Mouse (Mus musculus): ENCODE measurements around the gene Rpl13a. TPM values are rescaled to one million over a fixed set of nuclear protein-coding genes. Genes with fewer than 3 reads are reported as not detected.
A peak's percentile ranks its signal among the peaks of the same experiment; 100 is the strongest.

Rpl13a gene
- polyA plus RNA-seq, 1 experiment from 2014 or later, result 1,469 TPM

GRCm38 (mm10) chr7:45092048-45092447 is 36.5 kb downstream of the Rpl13a start, which contains the start of gene Rcn3:
TSS of gene Rcn3 (minus strand) at chr7:45092221.
- peak within 1 kb of the TSS; percentile 73 for H3K27ac ChIP-seq (replicated peaks; ENCODE audit: low read depth, low read length)
- DNase-seq (ENCODE audit: low spot score), result peak; percentile 97
- peak within 1 kb of the TSS; percentile 65 for H3K4me3 ChIP-seq (ENCODE audit: low read depth, low read length)
- peak; percentile 88 for ATAC-seq (ENCODE audit: insufficient number of reproducible peaks, low FRiP score, low TSS enrichment, low read depth)
- H3K4me2 ChIP-seq (ENCODE audit: low read depth, severe bottlenecking), result peak within 1 kb of the TSS; percentile 72
- WGBS, result under 1% methylated on average over 16 of the region's 16 CpGs
- peak within 1 kb of the TSS; percentile 82 for H3K9ac ChIP-seq (ENCODE audit: low read length)
- peaks cover 20% of the 10 kb centered on the region for H3K4me1 ChIP-seq (ENCODE audit: control insufficient read depth, insufficient read depth, low read length)
- H3K9me3 ChIP-seq (ENCODE audit: control insufficient read depth, low read length), result no peaks in the 10 kb centered on the region
- H3K27me3 ChIP-seq (ENCODE audit: control insufficient read depth, insufficient read depth, low read length), result no peaks in the 10 kb centered on the region
- H3K36me3 ChIP-seq (ENCODE audit: control insufficient read depth, insufficient read depth, low read length), result peaks cover 11% of the 10 kb centered on the region; the same call in 1 of the 2 replicates

GRCm38 (mm10) chr7:45091001-45091990 is 37.3 kb downstream of the Rpl13a start:
- Histone ChIP-seq H3K27ac (replicated peaks; ENCODE audit: low read depth, low read length) (peak overlapping the region; percentile 73; the same call in 1 of the 2 replicates), H3K36me3 (ENCODE audit: control insufficient read depth, insufficient read depth, low read length) (peaks cover 16% of the 10 kb centered on the region), H3K4me1 (ENCODE audit: control insufficient read depth, insufficient read depth, low read length) (peaks cover 20% of the 10 kb centered on the region), H3K9me3 (ENCODE audit: control insufficient read depth, low read length) (no peaks in the 10 kb centered on the region), H3K4me3 (ENCODE audit: low read depth, low read length) (peak overlapping the region; percentile 65), H3K9ac (ENCODE audit: low read length) (peak overlapping the region; percentile 82), H3K4me2 (ENCODE audit: low read depth, severe bottlenecking) (peak overlapping the region; percentile 72), H3K27me3 (ENCODE audit: control insufficient read depth, insufficient read depth, low read length) (no peaks in the 10 kb centered on the region)
- 11% methylated on average over 35 of the region's 35 CpGs for WGBS
- peak; percentile 62 for DNase-seq (ENCODE audit: low spot score)
- ATAC-seq (ENCODE audit: insufficient number of reproducible peaks, low FRiP score, low TSS enrichment, low read depth), result peak; percentile 40

- Histone ChIP-seq H3K36me3 (ENCODE audit: control insufficient read depth, insufficient read depth, low read length) (peaks cover 19% of the 10 kb centered on the region), H3K4me1 (ENCODE audit: control insufficient read depth, insufficient read depth, low read length) (peaks cover 20% of the 10 kb centered on the region), H3K27me3 (ENCODE audit: control insufficient read depth, insufficient read depth, low read length) (no peaks in the 10 kb centered on the region), H3K4me2 (ENCODE audit: low read depth, severe bottlenecking) (peak overlapping the region; percentile 72), H3K27ac (replicated peaks; ENCODE audit: low read depth, low read length) (no peak overlapping the region), H3K9ac (ENCODE audit: low read length) (no peak overlapping the region), H3K4me3 (ENCODE audit: low read depth, low read length) (peak overlapping the region; percentile 65), H3K9me3 (ENCODE audit: control insufficient read depth, low read length) (no peaks in the 10 kb centered on the region)
- ATAC-seq (ENCODE audit: insufficient number of reproducible peaks, low FRiP score, low TSS enrichment, low read depth) (no peak), DNase-seq (ENCODE audit: low spot score) (no peak)
- 82% methylated on average over 13 of the region's 13 CpGs for WGBS
Observed at GRCm38 (mm10) chr7:45090251-45090977, 38.1 kb downstream of the Rpl13a start.

- 95% methylated on average over 17 of the region's 17 CpGs for WGBS
- DNase-seq (ENCODE audit: low spot score) (no peak), ATAC-seq (ENCODE audit: insufficient number of reproducible peaks, low FRiP score, low TSS enrichment, low read depth) (no peak)
- Histone ChIP-seq H3K27me3 (ENCODE audit: control insufficient read depth, insufficient read depth, low read length) (no peaks in the 10 kb centered on the region), H3K36me3 (ENCODE audit: control insufficient read depth, insufficient read depth, low read length) (peaks cover 23% of the 10 kb centered on the region), H3K9me3 (ENCODE audit: control insufficient read depth, low read length) (no peaks in the 10 kb centered on the region), H3K4me1 (ENCODE audit: control insufficient read depth, insufficient read depth, low read length) (peaks cover 13% of the 10 kb centered on the region), H3K4me3 (ENCODE audit: low read depth, low read length) (no peak overlapping the region), H3K27ac (replicated peaks; ENCODE audit: low read depth, low read length) (no peak overlapping the region), H3K9ac (ENCODE audit: low read length) (no peak overlapping the region), H3K4me2 (ENCODE audit: low read depth, severe bottlenecking) (no peak overlapping the region)
Observed at GRCm38 (mm10) chr7:45088597-45088996, 40.0 kb downstream of the Rpl13a start.

- Histone ChIP-seq H3K27ac (replicated peaks; ENCODE audit: low read depth, low read length) (no peak overlapping the region), H3K4me3 (ENCODE audit: low read depth, low read length) (no peak overlapping the region), H3K4me1 (ENCODE audit: control insufficient read depth, insufficient read depth, low read length) (peaks cover 10% of the 10 kb centered on the region; the same call in 1 of the 2 replicates), H3K9ac (ENCODE audit: low read length) (no peak overlapping the region), H3K27me3 (ENCODE audit: control insufficient read depth, insufficient read depth, low read length) (no peaks in the 10 kb centered on the region), H3K4me2 (ENCODE audit: low read depth, severe bottlenecking) (no peak overlapping the region), H3K36me3 (ENCODE audit: control insufficient read depth, insufficient read depth, low read length) (peaks cover 23% of the 10 kb centered on the region), H3K9me3 (ENCODE audit: control insufficient read depth, low read length) (no peaks in the 10 kb centered on the region)
- ATAC-seq (ENCODE audit: insufficient number of reproducible peaks, low FRiP score, low TSS enrichment, low read depth) (no peak), DNase-seq (ENCODE audit: low spot score) (no peak)
- 81% methylated on average over 4 of the region's 4 CpGs for WGBS
Observed at GRCm38 (mm10) chr7:45086084-45086483, 42.5 kb downstream of the Rpl13a start.

GRCm38 (mm10) chr7:45083300-45083890 is 45.2 kb downstream of the Rpl13a start:
- no peaks in the 10 kb centered on the region for H3K27me3 ChIP-seq (ENCODE audit: control insufficient read depth, insufficient read depth, low read length)
- H3K4me3 ChIP-seq (ENCODE audit: low read depth, low read length), result no peak overlapping the region
- 84% methylated on average over 22 of the region's 22 CpGs for WGBS
- H3K36me3 ChIP-seq (ENCODE audit: control insufficient read depth, insufficient read depth, low read length), result peaks cover 20% of the 10 kb centered on the region
- H3K27ac ChIP-seq (replicated peaks; ENCODE audit: low read depth, low read length), result no peak overlapping the region
- H3K4me2 ChIP-seq (ENCODE audit: low read depth, severe bottlenecking), result no peak overlapping the region
- no peak overlapping the region; the same call in 1 of the 2 replicates for H3K9ac ChIP-seq (ENCODE audit: low read length)
- H3K9me3 ChIP-seq (ENCODE audit: control insufficient read depth, low read length), result no peaks in the 10 kb centered on the region
- 0 out of 2 replicates have a peak, but pooled peaks cover 6% of the 10 kb centered on the region for H3K4me1 ChIP-seq (ENCODE audit: control insufficient read depth, insufficient read depth, low read length)
- DNase-seq (ENCODE audit: low spot score) (no peak), ATAC-seq (ENCODE audit: insufficient number of reproducible peaks, low FRiP score, low TSS enrichment, low read depth) (no peak)

DNA sequence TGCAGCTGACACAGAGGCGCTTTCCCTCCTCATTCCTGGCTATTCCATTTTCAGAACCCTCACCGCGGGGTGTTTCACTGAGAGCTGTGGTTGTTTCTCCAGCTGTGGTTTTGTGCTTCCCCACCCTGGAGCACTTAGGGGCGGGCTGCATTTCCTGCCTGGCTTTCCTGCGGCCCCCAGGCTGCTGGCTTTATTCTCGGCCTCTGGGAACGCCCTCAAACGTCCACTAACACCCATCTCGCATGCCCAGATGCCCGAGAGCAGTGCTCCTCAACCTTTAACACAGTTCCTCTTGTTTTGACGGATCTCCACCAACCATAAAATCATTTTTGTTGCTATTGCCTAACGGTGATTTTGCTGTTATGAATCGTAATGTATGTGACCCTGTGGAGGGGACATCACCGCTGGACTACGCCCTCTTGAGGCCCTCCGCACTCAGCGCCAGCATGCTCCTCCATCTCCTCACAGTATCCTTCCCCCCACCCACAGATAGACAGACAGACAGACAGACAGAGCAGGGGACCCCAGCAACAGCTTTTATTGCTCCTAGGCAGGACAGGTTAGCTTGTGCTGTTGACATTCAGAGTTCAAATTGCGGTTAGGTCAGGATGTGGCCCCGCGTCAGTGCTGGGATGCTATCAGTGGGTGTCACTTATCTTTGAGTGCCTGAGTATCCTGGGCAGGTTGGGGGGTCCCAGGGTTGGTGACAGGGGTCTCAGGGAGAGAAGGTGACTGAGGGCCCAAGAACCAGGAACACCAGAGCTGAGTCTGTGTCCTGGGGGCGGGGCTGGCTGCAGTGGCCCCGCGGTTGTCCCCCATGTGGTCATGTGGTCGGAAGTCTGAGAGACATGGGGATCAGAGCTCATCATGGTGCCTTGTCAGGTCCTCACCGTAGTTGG is 45.9 kb downstream of the Rpl13a start:
- peaks cover 16% of the 10 kb centered on the region for H3K36me3 ChIP-seq (ENCODE audit: control insufficient read depth, insufficient read depth, low read length)
- WGBS, result 74% methylated on average over 25 of the region's 25 CpGs
- H3K27ac ChIP-seq (replicated peaks; ENCODE audit: low read depth, low read length), result peak overlapping the region; percentile 42; the same call in 1 of the 2 replicates
- H3K4me1 ChIP-seq (ENCODE audit: control insufficient read depth, insufficient read depth, low read length), result 0 out of 2 replicates have a peak, but pooled peaks cover 6% of the 10 kb centered on the region
- no peak for ATAC-seq (ENCODE audit: insufficient number of reproducible peaks, low FRiP score, low TSS enrichment, low read depth)
- no peaks in the 10 kb centered on the region for H3K9me3 ChIP-seq (ENCODE audit: control insufficient read depth, low read length)
- no peak for DNase-seq (ENCODE audit: low spot score)
- H3K4me2 ChIP-seq (ENCODE audit: low read depth, severe bottlenecking), result no peak overlapping the region
- peak overlapping the region; percentile 22 for H3K9ac ChIP-seq (ENCODE audit: low read length)
- no peaks in the 10 kb centered on the region for H3K27me3 ChIP-seq (ENCODE audit: control insufficient read depth, insufficient read depth, low read length)
- no peak overlapping the region for H3K4me3 ChIP-seq (ENCODE audit: low read depth, low read length)
